Mouse (Mus musculus) lung, postnatal 0 days (tissue): Measurements from ENCODE around the gene Palld. TPM values are rescaled to one million over a fixed set of nuclear protein-coding genes. Genes with fewer than 3 reads are reported as not detected.

Experiments used
- ATAC-seq: fragments of 200-750 bp; cut with Nextera tagmentation; 2 replicates; pipeline ENCODE4 v1.8.0; 2017; ENCODE audit warnings: moderate library complexity
- DNase-seq: peaks from one replicate; pipeline ENCODE4 v3.0.0-alpha.2; 2016; ENCODE audit warnings: low spot score
- H3K27ac ChIP-seq: fragments of 300-500 bp; sonication (generic); 2 replicates; pipeline ENCODE4 v1.5.1; 2014; ENCODE audit warnings: antibody characterized with exemption, mild to moderate bottlenecking, low read length, mixed read lengths
- H3K27me3 ChIP-seq: fragments of 300-500 bp; sonication (generic); replicated peaks from 2 replicates; pipeline ENCODE4 v1.6.1; 2014; ENCODE audit warnings: low read length, mixed read lengths; ENCODE audit not compliant: insufficient read depth
- H3K36me3 ChIP-seq: fragments of 300-500 bp; sonication (generic); 2 replicates; pipeline ENCODE4 v1.6.1; 2014; ENCODE audit warnings: low read length, mixed read lengths; ENCODE audit not compliant: insufficient read depth
- H3K4me1 ChIP-seq: fragments of 300-500 bp; sonication (generic); 2 replicates; pipeline ENCODE4 v1.6.1; 2014; ENCODE audit warnings: antibody characterized with exemption, low read depth, low read length, mixed read lengths; ENCODE audit not compliant: insufficient read depth
- H3K4me2 ChIP-seq: fragments of 300-500 bp; sonication (generic); replicated peaks from 2 replicates; pipeline ENCODE4 v1.6.1; 2014; ENCODE audit warnings: low read depth, mild to moderate bottlenecking, low read length, moderate library complexity, mixed read lengths
- H3K4me3 ChIP-seq: fragments of 300-500 bp; sonication (generic); 2 replicates; pipeline ENCODE4 v1.5.1; 2014; ENCODE audit warnings: low read depth, low read length
- H3K9ac ChIP-seq: fragments of 300-500 bp; sonication (generic); replicated peaks from 2 replicates; pipeline ENCODE4 v1.6.1; 2014; ENCODE audit warnings: low read depth, mild to moderate bottlenecking
- H3K9me3 ChIP-seq: fragments of 300-500 bp; sonication (generic); 2 replicates; pipeline ENCODE4 v1.6.1; 2016; ENCODE audit warnings: low read length, mixed read lengths
- CTCF ChIP-seq: IDR thresholded peaks from 2 replicates; pipeline ENCODE4 v1.5.1; 2016; ENCODE audit warnings: antibody characterized with exemption, mild to moderate bottlenecking
- EP300 ChIP-seq: IDR thresholded peaks from 2 replicates; pipeline ENCODE4 v1.6.1; 2016; ENCODE audit warnings: antibody characterized with exemption, mild to moderate bottlenecking, control low read depth
- WGBS: fragments of 180-500 bp; shearing (Covaris S2); extraction: QIAGEN DNeasy Blood & Tissue Kit; methylation state at CpG from one replicate; pipeline ENCODE4 v1.1.7; 2014; 5-methylcytosine and 5-hydroxymethylcytosine counted together
- polyA plus RNA-seq: library from polyadenylated mRNA; unstranded; fragments of >200 nt; fragmentation: Nextera tagmentation; extraction: Ambion mirVana; gene quantifications from 2 replicates; pipeline ENCODE4 v1.2.1, GENCODE M21; 2015

Gene Palld
- polyA plus RNA-seq, 1 experiment from 2014 or later = 130 TPM

DNA sequence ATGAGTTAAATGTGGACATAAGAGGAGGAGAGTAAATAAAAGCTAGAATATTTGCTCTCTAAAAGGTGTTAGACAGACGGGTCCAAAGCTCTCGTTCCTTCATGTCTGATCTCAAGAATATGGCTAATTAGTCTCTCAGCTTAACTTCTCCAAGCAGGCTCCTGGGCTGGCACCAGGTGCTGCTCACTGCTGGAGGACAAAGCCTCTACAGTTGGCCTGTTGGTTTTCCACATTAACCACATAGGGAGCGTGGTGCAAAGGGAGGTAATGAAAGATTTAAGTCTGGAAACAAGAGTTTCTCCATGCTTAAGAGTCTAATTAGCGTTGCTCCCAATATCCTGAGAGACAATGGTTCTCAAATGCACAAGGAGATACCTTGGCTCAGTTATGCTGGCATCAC is 209.6 kb downstream of the Palld start:
- no peaks in the 10 kb centered on the region for H3K9me3 ChIP-seq
- ATAC-seq (no peak), DNase-seq (no peak)
- no peak overlapping the region for H3K4me2 ChIP-seq
- H3K4me3 ChIP-seq = no peak overlapping the region
- TF ChIP-seq EP300 (no peak), CTCF (no peak)
- WGBS = 67% methylated on average over 4 of the region's 4 CpGs
- no peaks in the 10 kb centered on the region for H3K27me3 ChIP-seq
- H3K27ac ChIP-seq = no peak overlapping the region
- H3K9ac ChIP-seq = no peak overlapping the region
- no peaks in the 10 kb centered on the region for H3K36me3 ChIP-seq
- H3K4me1 ChIP-seq = no peaks in the 10 kb centered on the region

DNA sequence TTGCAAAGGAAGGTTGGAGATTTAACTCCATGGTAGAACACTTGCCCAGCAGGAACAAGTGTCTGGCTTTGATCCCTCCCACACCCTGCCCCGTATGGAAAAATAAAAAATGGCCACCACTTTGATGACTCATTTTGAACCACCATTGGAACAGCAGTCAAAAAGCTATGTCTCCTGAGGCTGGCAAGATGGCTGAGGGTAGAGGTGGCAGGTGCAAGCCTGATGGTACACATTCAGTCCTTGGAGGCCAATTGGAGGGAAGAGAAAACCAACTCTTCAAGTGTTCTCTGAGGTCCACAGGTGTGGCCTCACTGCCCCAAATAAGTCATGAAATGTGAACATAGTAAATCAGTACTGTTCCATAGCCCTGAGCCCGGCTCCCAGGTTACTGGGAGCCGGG is 210.4 kb downstream of the Palld start:
- ATAC-seq = no peak
- WGBS = 94% methylated on average over 3 of the region's 3 CpGs

DNA sequence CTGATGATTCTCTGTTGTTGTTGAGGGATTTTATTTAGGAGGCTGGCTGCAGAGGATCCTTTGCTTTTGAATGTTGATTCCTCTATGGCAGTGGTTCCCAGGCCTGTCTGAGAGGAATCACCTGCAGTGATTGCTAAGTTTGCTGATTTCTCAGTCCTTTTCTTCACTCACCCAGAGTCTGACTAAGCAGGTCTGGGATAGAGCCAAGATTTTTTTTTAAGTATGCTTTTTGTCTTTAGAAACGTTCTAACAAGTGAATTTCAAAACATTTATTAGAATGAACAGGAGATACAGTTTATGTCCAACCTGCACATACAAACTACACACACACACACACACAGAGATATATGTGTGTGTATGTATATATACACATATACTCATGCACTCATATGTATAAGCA is 211.1 kb downstream of the Palld start:
- Histone ChIP-seq H3K4me2 (no peak overlapping the region), H3K27me3 (no peaks in the 10 kb centered on the region), H3K36me3 (no peaks in the 10 kb centered on the region), H3K9ac (no peak overlapping the region), H3K4me3 (no peak overlapping the region), H3K27ac (no peak overlapping the region), H3K9me3 (no peaks in the 10 kb centered on the region), H3K4me1 (no peaks in the 10 kb centered on the region)
- 9% methylated on average over 1 of the region's 1 CpGs for WGBS
- TF ChIP-seq EP300 (no peak), CTCF (no peak)
- DNase-seq (no peak), ATAC-seq (no peak)

More for the DNA sequence above, 210.4 kb downstream of the Palld start:
- Histone ChIP-seq H3K9ac (no peak overlapping the region), H3K4me1 (no peaks in the 10 kb centered on the region), H3K9me3 (no peaks in the 10 kb centered on the region), H3K27ac (no peak overlapping the region), H3K27me3 (no peaks in the 10 kb centered on the region), H3K4me3 (no peak overlapping the region), H3K4me2 (no peak overlapping the region), H3K36me3 (no peaks in the 10 kb centered on the region)
- DNase-seq = no peak
- TF ChIP-seq EP300 (no peak), CTCF (no peak)

DNA sequence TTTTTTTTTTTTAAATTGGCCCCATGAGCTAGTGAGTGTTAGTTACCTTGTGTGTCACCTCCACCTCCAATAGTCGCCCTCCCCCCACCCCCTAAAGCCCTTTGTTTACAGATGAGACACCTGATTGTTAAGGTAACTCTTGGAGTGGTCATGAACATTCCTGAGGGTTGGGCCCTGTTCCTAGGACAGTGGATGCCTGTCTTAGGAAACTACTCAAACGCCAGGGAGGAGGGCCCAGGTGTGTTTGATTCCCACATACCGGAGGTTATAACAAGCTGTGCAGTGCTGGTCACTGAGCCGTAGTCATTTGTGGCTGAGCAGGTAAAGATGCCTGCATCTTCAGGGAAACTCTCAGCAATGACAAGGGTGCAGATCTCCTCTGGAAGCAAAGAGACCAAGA is 215.4 kb downstream of the Palld start:
- no peak for ATAC-seq
- H3K36me3 ChIP-seq = no peaks in the 10 kb centered on the region
- no peak for TF ChIP-seq EP300
- no peak for TF ChIP-seq CTCF

DNA sequence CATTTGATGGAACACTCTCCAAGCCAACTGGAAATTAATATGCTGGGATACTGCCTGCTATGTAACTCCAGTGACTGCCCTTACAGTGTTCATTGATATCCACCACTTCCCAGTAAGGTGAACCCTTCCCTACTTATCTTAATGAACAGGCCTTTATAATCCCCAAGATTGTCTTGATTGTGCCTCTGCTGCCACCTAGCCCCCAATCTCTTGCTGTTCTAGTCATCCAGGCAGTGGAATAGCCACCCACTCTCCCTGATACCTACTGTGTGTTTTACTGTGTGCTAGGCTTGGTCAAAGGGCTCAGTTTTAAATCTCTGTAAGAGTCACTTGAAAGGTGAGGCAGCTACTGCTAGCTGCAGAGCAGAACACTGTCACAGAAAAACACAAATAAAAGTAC is 216.2 kb downstream of the Palld start:
- no peak overlapping the region for H3K4me3 ChIP-seq
- no peaks in the 10 kb centered on the region for H3K36me3 ChIP-seq
- H3K9me3 ChIP-seq = no peaks in the 10 kb centered on the region
- H3K4me1 ChIP-seq = no peaks in the 10 kb centered on the region
- no peak overlapping the region for H3K4me2 ChIP-seq
- no peak overlapping the region for H3K27ac ChIP-seq
- DNase-seq = peak; percentile 60
- ATAC-seq = no peak
- TF ChIP-seq EP300 (no peak), CTCF (peak; percentile 77)
- no peak overlapping the region for H3K9ac ChIP-seq
- H3K27me3 ChIP-seq = no peaks in the 10 kb centered on the region

More for the DNA sequence above, 215.4 kb downstream of the Palld start:
- no peak overlapping the region for H3K9ac ChIP-seq
- DNase-seq = no peak
- no peaks in the 10 kb centered on the region for H3K4me1 ChIP-seq
- no peaks in the 10 kb centered on the region for H3K9me3 ChIP-seq
- no peaks in the 10 kb centered on the region for H3K27me3 ChIP-seq
- H3K27ac ChIP-seq = no peak overlapping the region
- H3K4me2 ChIP-seq = no peak overlapping the region
- H3K4me3 ChIP-seq = no peak overlapping the region
- 54% methylated on average over 4 of the region's 4 CpGs for WGBS

DNA sequence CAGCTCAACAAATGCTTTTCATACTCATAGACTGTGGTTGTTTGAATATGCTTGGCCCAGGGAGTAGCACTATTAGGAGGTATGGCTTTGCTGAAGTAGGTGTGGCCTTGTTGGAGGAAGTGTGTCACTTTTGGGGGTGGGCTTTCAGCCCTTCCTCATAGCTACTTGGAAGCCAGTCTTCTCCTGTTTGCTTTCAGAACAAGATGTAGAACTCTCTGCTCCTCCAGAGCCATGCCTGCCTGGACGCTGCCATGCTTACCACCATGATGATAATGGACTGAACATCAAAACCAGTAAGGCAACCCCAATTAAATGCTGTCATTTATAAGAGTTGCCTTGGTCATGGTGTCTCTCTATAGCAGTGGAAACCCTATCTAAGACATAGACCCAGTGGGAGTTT is 217.2 kb downstream of the Palld start:
- Histone ChIP-seq H3K4me3 (no peak overlapping the region), H3K36me3 (no peaks in the 10 kb centered on the region), H3K9ac (no peak overlapping the region), H3K27me3 (no peaks in the 10 kb centered on the region), H3K9me3 (no peaks in the 10 kb centered on the region), H3K27ac (no peak overlapping the region), H3K4me1 (no peaks in the 10 kb centered on the region), H3K4me2 (no peak overlapping the region)
- TF ChIP-seq CTCF (no peak), EP300 (no peak)
- ATAC-seq = no peak
- DNase-seq = no peak
- WGBS = 84% methylated on average over 1 of the region's 1 CpGs

DNA sequence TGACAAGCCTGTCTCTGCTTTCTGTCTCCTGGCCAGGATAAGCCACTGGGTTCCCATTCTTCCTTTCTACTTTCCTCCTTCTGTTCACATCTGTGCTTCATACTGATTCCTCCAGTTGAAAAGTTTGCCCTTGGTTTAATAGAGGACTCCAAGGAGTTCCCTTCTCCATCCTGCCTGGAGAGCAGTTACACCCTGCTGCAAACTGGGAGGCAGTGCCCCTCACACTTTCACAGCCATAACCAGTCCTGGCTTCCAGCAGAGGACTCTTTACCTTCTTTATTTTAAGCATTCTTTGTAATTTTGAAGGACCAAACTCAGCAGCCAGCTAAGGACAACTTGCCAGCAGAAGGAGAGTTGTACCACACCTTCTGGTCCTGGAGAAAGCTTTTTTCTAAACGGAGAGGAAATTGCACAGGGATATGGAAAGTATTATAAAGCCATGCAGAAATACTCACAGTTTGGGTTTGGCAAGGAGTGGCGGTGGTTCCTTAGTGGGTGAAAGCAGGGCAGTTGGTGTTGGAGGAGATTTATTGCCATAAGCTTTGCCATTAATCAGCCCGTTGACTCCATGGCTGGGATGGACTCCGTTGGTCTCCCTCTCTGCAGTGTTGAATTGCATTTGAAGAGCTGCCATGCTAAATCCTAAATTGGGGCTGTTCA is 218.1 kb downstream of the Palld start:
- no peaks in the 10 kb centered on the region for H3K36me3 ChIP-seq
- no peaks in the 10 kb centered on the region for H3K27me3 ChIP-seq
- 83% methylated on average over 4 of the region's 4 CpGs for WGBS
- H3K4me3 ChIP-seq = no peak overlapping the region
- no peak for DNase-seq
- H3K27ac ChIP-seq = no peak overlapping the region
- no peaks in the 10 kb centered on the region for H3K9me3 ChIP-seq
- no peak overlapping the region for H3K9ac ChIP-seq
- TF ChIP-seq CTCF (no peak), EP300 (no peak)
- no peak for ATAC-seq
- H3K4me1 ChIP-seq = no peaks in the 10 kb centered on the region
- H3K4me2 ChIP-seq = no peak overlapping the region
